Mouse (Mus musculus) spleen, adult 2 months (tissue): Measurements from ENCODE around the gene Gm28551. TPM values are rescaled to one million over a fixed set of nuclear protein-coding genes. Genes with fewer than 3 reads are reported as not detected.

Source experiments
- DNase-seq, 2 experiments: peaks; one replicate each; pipeline versions ENCODE4 v3.0.0 to v3.0.0-alpha.2; 2012 to 2021; ENCODE audit warnings: low spot score in 2 of 2, low read depth in 1 of 2
- H3K27ac ChIP-seq: fragments of 200-500 bp; 2 replicates; pipeline ENCODE4 v1.5.1; 2012; ENCODE audit warnings: low read length, inconsistent platforms; ENCODE audit not compliant: insufficient read depth
- H3K27me3 ChIP-seq: fragments of 200-500 bp; 2 replicates; pipeline ENCODE4 v1.6.1; 2012; ENCODE audit warnings: mild to moderate bottlenecking, moderate library complexity, low read length, inconsistent platforms; ENCODE audit not compliant: control insufficient read depth, insufficient read depth
- H3K36me3 ChIP-seq: fragments of 200-500 bp; 2 replicates; pipeline ENCODE4 v1.6.1; 2012; ENCODE audit warnings: mild to moderate bottlenecking, low read length, inconsistent platforms; ENCODE audit not compliant: control insufficient read depth, insufficient read depth
- H3K4me1 ChIP-seq: fragments of 200-500 bp; 2 replicates; pipeline ENCODE4 v1.6.1; 2011; ENCODE audit warnings: inconsistent platforms; ENCODE audit not compliant: control insufficient read depth, insufficient read depth, insufficient read length
- H3K4me3 ChIP-seq: fragments of 200-500 bp; 2 replicates; pipeline ENCODE4 v1.5.1; 2011; ENCODE audit warnings: mild to moderate bottlenecking, inconsistent platforms; ENCODE audit not compliant: insufficient read depth, insufficient read length; ENCODE audit errors: extremely low read depth
- CTCF ChIP-seq: fragments of 200-500 bp; IDR thresholded peaks from 2 replicates; pipeline ENCODE4 v1.5.1; 2011; ENCODE audit warnings: mild to moderate bottlenecking, inconsistent platforms; ENCODE audit not compliant: insufficient read depth, insufficient read length, insufficient replicate concordance; ENCODE audit errors: extremely low read depth
- POLR2A ChIP-seq: fragments of 200-500 bp; IDR thresholded peaks from 2 replicates; pipeline ENCODE4 v1.6.1; 2011; ENCODE audit warnings: low read depth, low read length, inconsistent platforms
- WGBS: fragments of 180-500 bp; shearing (Covaris S2); methylation state at CpG from one replicate; pipeline ENCODE4 v1.1.7; 2018; 5-methylcytosine and 5-hydroxymethylcytosine counted together
- polyA plus RNA-seq: library from polyadenylated mRNA; depleted of rRNA; stranded (reverse); fragments of >200 nt; gene quantifications from 2 replicates; pipeline ENCODE4 v1.2.3, GENCODE M21; 2012; rRNA removed

Gm28551 gene
- polyA plus RNA-seq, 1 experiment = not detected

DNA sequence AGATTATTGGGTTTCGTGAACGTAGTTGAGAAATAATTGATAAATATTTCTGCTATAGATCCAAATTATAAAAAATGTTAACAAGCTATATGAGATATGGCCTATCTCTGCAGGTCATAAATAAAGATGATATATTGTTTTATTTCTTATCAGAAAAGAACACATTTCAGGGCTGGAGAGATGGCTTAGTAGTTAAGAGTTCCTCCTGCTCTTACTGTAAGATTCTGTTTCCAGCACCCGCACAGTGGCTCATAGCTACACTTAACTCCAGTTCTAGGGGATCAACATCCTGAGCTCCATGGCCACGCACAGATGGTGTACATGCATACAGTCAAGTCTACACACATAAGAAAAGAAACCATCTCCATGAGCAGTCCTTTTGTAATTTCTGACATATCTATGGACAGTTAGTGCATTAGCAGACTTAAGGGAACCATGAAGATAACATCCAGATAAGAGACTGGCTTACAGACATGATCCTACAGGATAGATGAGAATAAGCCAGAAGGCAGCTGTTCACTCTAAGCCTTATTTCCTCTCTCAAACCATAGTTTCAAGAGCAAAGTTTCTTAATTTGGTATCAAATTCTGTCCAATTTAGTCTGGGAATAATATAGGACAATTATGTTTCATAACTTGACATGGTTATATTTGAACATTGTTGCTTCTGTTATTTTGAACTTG lies 30.7 kb downstream of the Gm28551 start:
- Histone ChIP-seq H3K27ac (no peak overlapping the region), H3K4me1 (no peaks in the 10 kb centered on the region), H3K36me3 (peaks cover 7% of the 10 kb centered on the region), H3K27me3 (no peaks in the 10 kb centered on the region), H3K4me3 (no peak overlapping the region)
- no peak for TF ChIP-seq CTCF
- TF ChIP-seq POLR2A = no peak
- DNase-seq = no peak
- 90% methylated on average over 4 of the region's 4 CpGs for WGBS

DNA sequence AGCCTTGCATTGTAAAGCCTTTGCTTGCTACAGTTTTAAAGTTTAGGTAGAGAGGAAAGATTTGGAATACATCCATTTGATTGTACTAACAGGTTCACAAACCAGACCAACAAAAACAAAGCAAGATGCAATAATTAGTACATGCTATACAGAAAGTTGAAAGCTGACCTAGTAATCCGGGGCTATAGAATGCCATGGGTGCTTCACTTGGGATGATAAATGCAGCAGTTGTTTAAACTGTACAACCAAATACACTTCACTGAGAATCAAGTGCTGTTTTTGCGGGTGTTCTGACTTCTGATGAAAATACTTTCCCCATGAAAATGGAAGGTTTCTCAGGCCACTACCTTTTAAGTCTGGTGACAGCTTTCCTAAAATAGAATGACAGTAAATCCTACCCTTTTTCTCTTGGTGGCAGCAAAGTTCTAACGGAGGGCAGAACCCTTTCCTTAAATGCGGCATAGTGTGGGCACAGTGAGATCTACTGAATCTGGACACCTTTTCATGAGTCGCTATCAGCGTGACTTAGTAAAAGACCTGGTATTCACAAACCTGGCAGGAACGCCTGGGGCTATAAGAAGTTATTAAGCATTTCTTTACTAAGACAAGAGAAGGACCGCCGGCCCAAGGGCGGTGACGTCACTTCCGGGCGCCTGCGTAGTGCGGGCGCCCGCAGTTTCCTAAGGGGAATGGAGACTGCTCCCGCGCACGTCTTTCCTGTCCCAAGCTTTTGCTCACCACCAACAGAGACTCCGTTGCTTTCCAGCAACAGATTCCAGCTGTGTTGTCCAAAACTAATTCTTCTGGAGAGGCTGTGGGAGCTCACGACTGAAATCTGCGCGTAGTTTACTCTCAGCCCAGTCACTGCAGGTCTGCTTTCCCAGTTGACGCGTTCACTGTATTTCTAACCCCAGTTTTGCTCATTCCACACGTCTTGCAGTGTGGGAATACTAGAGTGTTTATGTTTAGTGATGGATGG lies 39.2 kb downstream of the Gm28551 start, which contains the start of gene Osgepl1:
Osgepl1 (plus strand) TSS at position 636 of the 979 bp plus-strand sequence.
- WGBS = 2% methylated on average over 27 of the region's 27 CpGs

DNA sequence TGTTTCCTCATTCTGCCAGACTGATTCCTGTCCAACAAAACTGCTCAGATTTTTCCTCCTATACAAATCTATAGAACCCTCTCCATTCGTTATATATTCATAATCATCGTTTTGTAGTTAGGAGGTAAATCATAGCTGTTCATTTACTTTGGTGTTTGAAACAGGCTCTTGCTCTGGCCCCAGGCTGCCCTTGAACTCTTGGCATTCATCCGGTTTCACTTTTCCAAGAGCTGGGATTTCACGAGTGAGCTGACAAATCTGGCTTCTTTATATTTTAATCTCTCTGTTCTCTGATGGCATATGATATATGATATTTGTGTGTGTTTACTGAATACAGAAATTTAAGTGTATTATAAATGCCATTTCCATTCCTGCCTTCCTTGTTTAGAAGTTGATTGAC lies 52.0 kb downstream of the Gm28551 start:
- Histone ChIP-seq H3K4me1 (peaks cover 4% of the 10 kb centered on the region; the same call in 1 of the 2 replicates), H3K27ac (no peak overlapping the region), H3K36me3 (peaks cover 5% of the 10 kb centered on the region), H3K4me3 (no peak overlapping the region), H3K27me3 (no peaks in the 10 kb centered on the region)
- no peak for DNase-seq
- WGBS = 85% methylated on average over 4 of the region's 4 CpGs
- TF ChIP-seq CTCF (no peak), POLR2A (no peak)

More for the DNA sequence above, 39.2 kb downstream of the Gm28551 start, which contains the start of gene Osgepl1:
- DNase-seq = peak; percentile 59 to 76
- Histone ChIP-seq H3K4me1 (no peaks in the 10 kb centered on the region), H3K4me3 (peak within 1 kb of the TSS; percentile 84), H3K27ac (peak within 1 kb of the TSS; percentile 74), H3K27me3 (no peaks in the 10 kb centered on the region), H3K36me3 (peaks cover 3% of the 10 kb centered on the region)
- peak; percentile 50 for TF ChIP-seq POLR2A
- TF ChIP-seq CTCF = no peak

DNA sequence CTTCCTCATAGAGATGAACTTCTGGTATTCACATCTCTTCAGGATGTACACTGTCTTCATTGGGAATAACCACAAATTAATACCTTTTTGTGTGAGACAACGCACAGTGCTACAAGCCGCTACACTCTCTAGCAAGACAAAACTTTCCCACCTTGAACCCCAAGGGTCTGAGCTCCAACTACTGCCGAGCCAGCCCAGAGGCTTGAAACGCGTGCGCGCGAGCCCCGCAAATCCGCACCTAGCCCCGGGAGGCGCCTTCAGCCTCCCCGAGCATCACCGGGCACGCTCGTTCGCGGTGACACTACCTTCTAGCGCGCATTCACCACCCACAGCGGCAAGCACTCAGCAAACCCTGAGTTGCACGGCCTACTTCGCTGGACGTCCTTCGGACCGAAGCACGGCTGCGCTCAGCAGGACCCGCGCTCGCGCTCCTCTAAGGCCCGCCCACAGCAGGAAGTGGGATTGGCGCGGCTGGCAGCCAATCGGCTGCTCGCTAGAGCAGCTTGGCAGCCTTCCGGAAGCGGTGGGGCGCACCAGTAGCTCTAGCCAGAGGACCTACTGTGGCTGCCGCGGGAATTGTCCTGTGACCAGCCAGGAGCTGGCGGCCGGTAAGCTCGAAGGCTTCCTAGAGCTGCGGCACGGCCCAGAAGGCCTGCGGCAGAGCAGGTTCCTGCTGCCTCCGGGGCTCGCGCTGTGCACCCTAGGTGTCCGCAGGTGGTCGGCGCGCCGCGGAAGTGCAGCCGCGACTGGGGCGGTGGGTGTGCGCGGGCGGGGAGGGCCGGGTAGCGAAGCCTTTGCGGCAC lies 55.7 kb downstream of the Gm28551 start, which contains the start of the genes Pms1, Ormdl1 and Gm28778:
Pms1 (minus strand) TSS at position 438 of the 803 bp plus-strand sequence.
Ormdl1 (plus strand) TSS at position 515 of the 803 bp plus-strand sequence.
Gm28778 (plus strand) TSS at position 531 of the 803 bp plus-strand sequence.
- peak; percentile 82 to 93 for DNase-seq
- WGBS = 1% methylated on average over 66 of the region's 66 CpGs
- H3K4me1 ChIP-seq = peaks cover 4% of the 10 kb centered on the region; the same call in 1 of the 2 replicates
- H3K4me3 ChIP-seq = peak within 1 kb of the TSS; percentile 99
- TF ChIP-seq POLR2A (peak; percentile 76), CTCF (peak; percentile 18; the same call in 1 of the 2 replicates)
- peaks cover 6% of the 10 kb centered on the region for H3K36me3 ChIP-seq
- H3K27me3 ChIP-seq = no peaks in the 10 kb centered on the region
- H3K27ac ChIP-seq = peak within 1 kb of the TSS; percentile 83

DNA sequence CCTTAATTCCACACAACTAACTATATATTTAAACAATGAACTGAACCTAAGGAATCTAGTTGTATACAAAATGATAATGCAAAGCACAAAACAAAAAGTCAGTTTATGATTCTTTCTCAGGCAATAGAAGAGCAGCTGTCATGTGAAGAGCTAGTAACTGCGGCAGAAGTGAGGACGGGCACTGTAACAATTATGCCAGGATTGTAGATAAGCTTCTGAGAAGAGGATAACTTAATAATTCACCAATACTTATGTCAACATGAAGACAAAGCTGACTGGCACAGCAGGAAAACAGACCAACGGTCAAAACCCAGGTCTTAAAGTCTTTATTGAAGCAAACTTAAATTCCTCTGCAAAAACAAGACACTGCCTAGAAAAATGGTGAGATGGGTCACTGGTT lies 61.3 kb downstream of the Gm28551 start:
- no peak for DNase-seq
- H3K27ac ChIP-seq = no peak overlapping the region
- H3K4me3 ChIP-seq = no peak overlapping the region
- 90% methylated on average over 3 of the region's 3 CpGs for WGBS
- no peaks in the 10 kb centered on the region for H3K4me1 ChIP-seq
- H3K27me3 ChIP-seq = no peaks in the 10 kb centered on the region
- peaks cover 1% of the 10 kb centered on the region; the same call in 1 of the 2 replicates for H3K36me3 ChIP-seq
- TF ChIP-seq POLR2A (no peak), CTCF (no peak)

Other genes with a start within 250 kb of the Gm28551 start
- gene 1700019A02Rik, start 165.0 kb downstream of the Gm28551 start, polyA plus RNA-seq = not detected in 2 replicates
- 1.5 and 3.2 TPM in 2 replicates for gene Pms1, start 55.6 kb downstream of the Gm28551 start, polyA plus RNA-seq
- gene Ormdl1, start 55.6 kb downstream of the Gm28551 start, polyA plus RNA-seq = 4.8 and 5.6 TPM in 2 replicates
- gene Gm28778, start 55.6 kb downstream of the Gm28551 start, polyA plus RNA-seq = 14.6 and 23.0 TPM in 2 replicates
- gene Osgepl1, start 39.0 kb downstream of the Gm28551 start, polyA plus RNA-seq = 1.6 and 1.8 TPM in 2 replicates
- gene Asdurf, start within 50 bp of the Gm28551 start, polyA plus RNA-seq = not detected in 2 replicates
- 4.8 and 5.9 TPM in 2 replicates for gene Asnsd1, start 85 bp upstream of the Gm28551 start, polyA plus RNA-seq